Mouse (Mus musculus) CH12.LX (cell line): ENCODE results near the gene Macrod2. TPM values are rescaled to one million over a fixed set of nuclear protein-coding genes. Genes with fewer than 3 reads are reported as not detected.

Experiments used
- DNase-seq: peaks from one replicate; pipeline ENCODE4 v3.0.0-alpha.2; 2013; ENCODE audit errors: extremely low read depth
- H3K27ac ChIP-seq: 2 replicates; pipeline ENCODE4 v1.5.1; 2012; ENCODE audit warnings: low read depth, mild to moderate bottlenecking, control low read depth, moderate library complexity; ENCODE audit not compliant: insufficient read depth
- H3K27me3 ChIP-seq: replicated peaks from 2 replicates; pipeline ENCODE3; 2012; ENCODE audit warnings: inconsistent platforms
- H3K36me3 ChIP-seq, 2 experiments: replicated peaks in 1 of 2; 2 replicates each; pipeline versions ENCODE3 to v1.6.1; 2012; ENCODE audit warnings: inconsistent platforms in 1 of 2, low read length in 1 of 2, mild to moderate bottlenecking in 1 of 2, mixed read lengths in 1 of 2, moderate library complexity in 1 of 2; ENCODE audit not compliant: control insufficient read depth in 1 of 2, insufficient read depth in 1 of 2
- H3K4me1 ChIP-seq, 2 experiments: 2 replicates each; pipeline ENCODE4 v1.6.1; 2012; ENCODE audit warnings: inconsistent platforms in 1 of 2, moderate library complexity in 1 of 2; ENCODE audit not compliant: insufficient read depth in 2 of 2, control insufficient read depth in 1 of 2
- H3K4me2 ChIP-seq: 2 replicates; pipeline ENCODE4 v1.6.1; 2012; ENCODE audit warnings: low read depth, mild to moderate bottlenecking, control low read depth; ENCODE audit not compliant: poor library complexity, insufficient read depth, severe bottlenecking
- H3K4me3 ChIP-seq, 3 experiments: fragments of 150-350 bp in 1 of 3; sonication (generic) in 1 of 3; replicated peaks in 1 of 3; 2 replicates each; pipeline versions ENCODE3 to v1.5.1; 2011 to 2012; ENCODE audit warnings: low read depth in 2 of 3, low read length in 2 of 3, mild to moderate bottlenecking in 2 of 3, moderate library complexity in 2 of 3, control low read depth in 1 of 3, improper control_type of control experiment in 1 of 3, inconsistent platforms in 1 of 3, mixed read lengths in 1 of 3; ENCODE audit not compliant: poor library complexity in 1 of 3
- H3K79me2 ChIP-seq: replicated peaks from 2 replicates; pipeline ENCODE4 v1.6.1; 2012; ENCODE audit warnings: mild to moderate bottlenecking, moderate library complexity; ENCODE audit not compliant: control insufficient read depth, poor library complexity, insufficient read depth, severe bottlenecking; ENCODE audit errors: extremely low read depth
- H3K9ac ChIP-seq: 2 replicates; pipeline ENCODE4 v1.6.1; 2012; ENCODE audit warnings: low read depth, mild to moderate bottlenecking, control low read depth, moderate library complexity; ENCODE audit not compliant: insufficient read depth
- H3K9me3 ChIP-seq: replicated peaks from 2 replicates; pipeline ENCODE3; 2012; ENCODE audit warnings: low read length, inconsistent platforms, mixed read lengths
- BHLHE40 ChIP-seq: IDR thresholded peaks from 2 replicates; pipeline ENCODE4 v1.6.1; 2011; ENCODE audit warnings: mild to moderate bottlenecking, low read depth, low read length, improper control_type of control experiment
- CHD1 ChIP-seq: IDR thresholded peaks from 2 replicates; pipeline ENCODE4 v1.6.1; 2012; ENCODE audit warnings: low read depth, low read length, improper control_type of control experiment, inconsistent platforms
- CTCF ChIP-seq, 2 experiments: IDR thresholded peaks in 1 of 2; conservative IDR thresholded peaks in 1 of 2; 2 replicates each; pipeline ENCODE4 v1.5.1; 2011 to 2012; ENCODE audit warnings: low read depth in 2 of 2, low read length in 2 of 2, improper control_type of control experiment in 1 of 2, inconsistent platforms in 1 of 2, mild to moderate bottlenecking in 1 of 2, moderate library complexity in 1 of 2
- E2F4 ChIP-seq: IDR thresholded peaks from 2 replicates; pipeline ENCODE4 v1.6.1; 2011; ENCODE audit warnings: low read depth, low read length, improper control_type of control experiment; ENCODE audit not compliant: insufficient replicate concordance
- EP300 ChIP-seq: IDR thresholded peaks from 2 replicates; pipeline ENCODE4 v1.6.1; 2011; ENCODE audit warnings: low read length, improper control_type of control experiment
- HCFC1 ChIP-seq: IDR thresholded peaks from 2 replicates; pipeline ENCODE4 v1.6.1; 2012; ENCODE audit warnings: low read depth, mild to moderate bottlenecking, inconsistent platforms, low read length, improper control_type of control experiment
- IRF4 ChIP-seq: IDR thresholded peaks from 2 replicates; pipeline ENCODE4 v1.6.1; 2014; ENCODE audit warnings: low read depth, mild to moderate bottlenecking, inconsistent platforms, low read length, improper control_type of control experiment
- JUN ChIP-seq: IDR thresholded peaks from 2 replicates; pipeline ENCODE4 v1.6.1; 2011; ENCODE audit warnings: low read depth, mild to moderate bottlenecking, low read length, improper control_type of control experiment, moderate library complexity; ENCODE audit not compliant: insufficient read depth
- JUND ChIP-seq: conservative IDR thresholded peaks from 2 replicates; pipeline ENCODE4 v1.6.1; 2011; ENCODE audit warnings: low read depth, low read length, improper control_type of control experiment
- MAX ChIP-seq: IDR thresholded peaks from 2 replicates; pipeline ENCODE4 v1.6.1; 2011; ENCODE audit warnings: low read length, improper control_type of control experiment
- MAZ ChIP-seq: IDR thresholded peaks from 2 replicates; pipeline ENCODE4 v1.6.1; 2012; ENCODE audit warnings: low read depth, mild to moderate bottlenecking, inconsistent platforms, low read length, improper control_type of control experiment, moderate library complexity
- MEF2A ChIP-seq: IDR thresholded peaks from 2 replicates; pipeline ENCODE4 v1.6.1; 2014; ENCODE audit warnings: low read depth, mild to moderate bottlenecking, inconsistent platforms, low read length, improper control_type of control experiment, borderline replicate concordance
- MXI1 ChIP-seq: IDR thresholded peaks from 2 replicates; pipeline ENCODE4 v1.6.1; 2011; ENCODE audit warnings: mild to moderate bottlenecking, low read depth, low read length, improper control_type of control experiment
- MYC ChIP-seq: IDR thresholded peaks from 2 replicates; pipeline ENCODE4 v1.6.1; 2011; ENCODE audit warnings: low read depth, mild to moderate bottlenecking, improper control_type of control experiment, low read length
- NELFE ChIP-seq: IDR thresholded peaks from 2 replicates; pipeline ENCODE4 v1.6.1; 2011; ENCODE audit warnings: low read depth, low read length, improper control_type of control experiment
- POLR2AphosphoS2 ChIP-seq: IDR thresholded peaks from 2 replicates; pipeline ENCODE4 v1.6.1; 2011; ENCODE audit warnings: low read depth, low read length, improper control_type of control experiment
- RAD21 ChIP-seq: IDR thresholded peaks from 2 replicates; pipeline ENCODE4 v1.6.1; 2011; ENCODE audit warnings: low read depth, mild to moderate bottlenecking, low read length, improper control_type of control experiment, moderate library complexity
- RCOR1 ChIP-seq: conservative IDR thresholded peaks from 2 replicates; pipeline ENCODE4 v1.6.1; 2012; ENCODE audit warnings: low read depth, mild to moderate bottlenecking, inconsistent platforms, low read length, improper control_type of control experiment
- TBP ChIP-seq: conservative IDR thresholded peaks from 2 replicates; pipeline ENCODE4 v1.6.1; 2011; ENCODE audit warnings: low read depth, low read length, improper control_type of control experiment
- USF1 ChIP-seq: IDR thresholded peaks from 2 replicates; pipeline ENCODE4 v1.6.1; 2014; ENCODE audit warnings: low read depth, mild to moderate bottlenecking, inconsistent platforms, low read length, improper control_type of control experiment
- USF2 ChIP-seq: conservative IDR thresholded peaks from 2 replicates; pipeline ENCODE4 v1.6.1; 2011; ENCODE audit warnings: low read depth, low read length, improper control_type of control experiment
- ZNF384 ChIP-seq: IDR thresholded peaks from 2 replicates; pipeline ENCODE4 v1.6.1; 2012; ENCODE audit warnings: low read depth, low read length, improper control_type of control experiment, inconsistent platforms
- dilution Hi-C: fragments of 300-500 bp; cut with MboI; formaldehyde crosslinking; loops from 2 replicates; pipeline ENCODE4 v1.14.3; 2020; ENCODE audit warnings: low sequenced_read_pairs; ENCODE audit not compliant: extremely low pct_unique_long_range_greater_than_20kb, extremely low pct_ligation_motif_present
- in situ Hi-C: fragments of 300-500 bp; cut with MboI; formaldehyde crosslinking; loops from 3 replicates; pipeline ENCODE4 v1.14.3; 2019; ENCODE audit warnings: low sequenced_read_pairs, low pct_ligation_motif_present, low pct_unique_long_range_greater_than_20kb, mixed read lengths
- polyA plus RNA-seq: library from polyadenylated mRNA; unstranded; fragments of >175 nt; gene quantifications from 2 replicates; pipeline ENCODE4 v1.2.1, GENCODE M21; 2012; ENCODE audit warnings: low read depth; ENCODE audit not compliant: insufficient read length
- total RNA-seq, 2 experiments: library from RNA; depleted of rRNA; stranded (reverse); fragments of 300-350 nt in 1 of 2; fragments of >200 nt in 1 of 2; gene quantifications; 2 replicates each; pipeline ENCODE4 v1.2.3; 2012 to 2014

The Macrod2 gene
- total and polyA plus RNA-seq, 3 experiments: not detected

DNA sequence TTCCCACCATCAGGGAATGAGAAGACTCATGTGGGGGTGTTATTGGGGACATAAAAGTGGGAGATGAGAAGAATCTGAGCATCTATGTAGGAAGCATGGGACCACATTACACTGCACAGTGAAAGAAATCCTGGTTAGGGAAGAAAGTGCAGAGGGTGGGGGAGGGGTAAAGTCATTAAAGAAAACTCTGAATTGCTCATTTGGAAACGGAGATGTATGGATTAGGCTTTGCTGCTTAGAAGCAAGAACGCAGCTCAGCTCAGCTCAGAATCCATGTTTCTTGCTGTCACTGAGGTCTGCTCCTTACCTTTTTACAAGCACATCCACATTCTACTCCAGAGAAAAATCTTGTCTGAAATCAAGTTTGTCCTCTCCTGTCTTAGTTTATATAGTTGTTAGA lies 444.3 kb downstream of the Macrod2 start:
- H3K4me2 ChIP-seq: no peak overlapping the region
- H3K79me2 ChIP-seq: no peaks in the 10 kb centered on the region
- no peak for DNase-seq
- in situ Hi-C loops: no loop called here
- H3K27ac ChIP-seq: no peak overlapping the region
- no peak overlapping the region for H3K4me3 ChIP-seq
- no peaks in the 10 kb centered on the region for H3K4me1 ChIP-seq
- dilution Hi-C loops: no loop called here
- H3K27me3 ChIP-seq: no peaks in the 10 kb centered on the region
- TF ChIP-seq RCOR1: no peak
- no peak for TF ChIP-seq USF2
- TF ChIP-seq E2F4: no peak
- no peak for TF ChIP-seq JUN
- TF ChIP-seq TBP: no peak
- no peak for TF ChIP-seq EP300
- TF ChIP-seq USF1: no peak
- TF ChIP-seq MXI1: no peak
- H3K36me3 ChIP-seq: no peaks in the 10 kb centered on the region
- H3K9ac ChIP-seq: no peak overlapping the region
- peaks cover 30% of the 10 kb centered on the region for H3K9me3 ChIP-seq

DNA sequence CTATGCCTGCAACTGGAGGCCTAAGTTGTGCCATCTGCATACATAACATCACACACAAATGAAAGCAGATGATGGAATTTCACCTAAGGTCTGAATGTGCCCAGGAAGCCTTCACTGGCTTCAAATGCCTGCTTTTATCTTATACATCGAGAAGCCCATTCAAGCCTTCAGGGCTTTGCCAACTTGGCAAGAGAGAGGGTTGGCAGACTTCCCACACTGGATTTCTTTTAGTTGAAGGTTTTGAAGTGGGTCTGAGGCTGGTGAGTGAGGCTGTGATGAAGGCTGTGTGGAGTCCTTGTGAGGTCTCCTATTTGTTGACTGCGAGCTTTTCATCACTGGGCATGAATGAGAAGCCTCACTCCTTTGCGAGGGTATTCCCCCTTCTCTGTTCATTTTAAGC lies 444.8 kb downstream of the Macrod2 start:
- Histone ChIP-seq H3K27me3 (no peaks in the 10 kb centered on the region), H3K9me3 (peaks cover 32% of the 10 kb centered on the region), H3K27ac (no peak overlapping the region), H3K4me1 (no peaks in the 10 kb centered on the region), H3K79me2 (no peaks in the 10 kb centered on the region), H3K4me2 (no peak overlapping the region), H3K9ac (no peak overlapping the region), H3K4me3 (no peak overlapping the region), H3K36me3 (no peaks in the 10 kb centered on the region)
- dilution Hi-C loops (no loop called here), in situ Hi-C loops (no loop called here)
- TF ChIP-seq MAZ: no peak
- no peak for DNase-seq

DNA sequence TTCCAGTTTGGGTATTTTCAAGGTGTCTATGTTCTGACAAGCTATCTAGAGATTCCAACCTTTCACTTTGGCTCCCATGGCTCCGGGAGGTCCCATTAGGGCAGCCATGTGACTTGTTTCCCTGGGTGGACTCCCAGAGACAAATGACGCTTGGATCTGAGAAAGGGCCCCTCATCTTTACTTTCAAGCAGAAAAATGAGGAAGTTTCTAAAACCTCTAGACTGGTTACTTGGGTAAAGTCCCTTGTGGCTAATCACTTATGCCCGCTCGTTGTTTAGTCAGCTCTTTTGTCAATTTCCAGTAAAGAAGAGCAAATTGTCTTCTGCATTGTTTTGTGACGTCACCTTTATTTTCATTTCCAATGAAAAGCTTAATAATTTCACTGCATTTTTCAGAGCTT lies 448.9 kb downstream of the Macrod2 start:
- in situ Hi-C loops (no loop called here), dilution Hi-C loops (no loop called here)
- no peaks in the 10 kb centered on the region for H3K27me3 ChIP-seq
- no peaks in the 10 kb centered on the region for H3K4me1 ChIP-seq
- no peak overlapping the region for H3K9ac ChIP-seq
- no peaks in the 10 kb centered on the region for H3K79me2 ChIP-seq
- no peak overlapping the region for H3K4me3 ChIP-seq
- TF ChIP-seq CTCF (conservative IDR thresholded peaks at IDR 0.05 in 1 of 2, IDR thresholded peaks at IDR 0.05 in 1 of 2; ENCODE audit: low read depth in 2 of 2, low read length in 2 of 2) (no peak), JUND (no peak), MAX (no peak), MXI1 (no peak), MEF2A (no peak), ZNF384 (no peak), E2F4 (no peak), HCFC1 (no peak), RCOR1 (no peak), POLR2AphosphoS2 (no peak), NELFE (no peak), IRF4 (no peak), RAD21 (no peak), CHD1 (no peak), EP300 (no peak), USF1 (no peak), MYC (no peak), BHLHE40 (no peak)
- H3K4me2 ChIP-seq: no peak overlapping the region
- no peak overlapping the region for H3K27ac ChIP-seq
- DNase-seq: no peak
- H3K9me3 ChIP-seq: peaks cover 37% of the 10 kb centered on the region
- no peaks in the 10 kb centered on the region for H3K36me3 ChIP-seq
